Mouse (Mus musculus): ENCODE measurements around the gene Mfap3l.

- TF ChIP-seq CTCF (IDR thresholded peaks at IDR 0.05; ENCODE audit: control insufficient read depth, insufficient read depth, insufficient read length) (no peak), CEBPB (IDR thresholded peaks at IDR 0.05; ENCODE audit: low read depth) (no peak), USF1 (IDR thresholded peaks at IDR 0.05; ENCODE audit: low read depth) (no peak), MAX (IDR thresholded peaks at IDR 0.05) (no peak), MYOD1 (IDR thresholded peaks at IDR 0.05; ENCODE audit: control insufficient read depth, insufficient read length, low read depth) (no peak), MYOG (IDR thresholded peaks at IDR 0.05; ENCODE audit: control insufficient read depth, extremely low read depth, insufficient read length) (no peak)
Observed at GRCm38 (mm10) chr8:60714724-60715123, 82.1 kb downstream of the Mfap3l start.

Measured in C2C12 (cell line).